Mouse (Mus musculus) lung, postnatal 0 days (tissue): Measurements from ENCODE around the gene Depp1. TPM values are rescaled to one million over a fixed set of nuclear protein-coding genes. Genes with fewer than 3 reads are reported as not detected.

Experiments used
- ATAC-seq: fragments of 200-750 bp; cut with Nextera tagmentation; 2 replicates; pipeline ENCODE4 v1.8.0; 2017; ENCODE audit warnings: moderate library complexity
- DNase-seq: peaks from one replicate; pipeline ENCODE4 v3.0.0-alpha.2; 2016; ENCODE audit warnings: low spot score
- H3K27ac ChIP-seq: fragments of 300-500 bp; sonication (generic); 2 replicates; pipeline ENCODE4 v1.5.1; 2014; ENCODE audit warnings: antibody characterized with exemption, mild to moderate bottlenecking, low read length, mixed read lengths
- H3K27me3 ChIP-seq: fragments of 300-500 bp; sonication (generic); replicated peaks from 2 replicates; pipeline ENCODE4 v1.6.1; 2014; ENCODE audit warnings: low read length, mixed read lengths; ENCODE audit not compliant: insufficient read depth
- H3K36me3 ChIP-seq: fragments of 300-500 bp; sonication (generic); 2 replicates; pipeline ENCODE4 v1.6.1; 2014; ENCODE audit warnings: low read length, mixed read lengths; ENCODE audit not compliant: insufficient read depth
- H3K4me1 ChIP-seq: fragments of 300-500 bp; sonication (generic); 2 replicates; pipeline ENCODE4 v1.6.1; 2014; ENCODE audit warnings: antibody characterized with exemption, low read depth, low read length, mixed read lengths; ENCODE audit not compliant: insufficient read depth
- H3K4me2 ChIP-seq: fragments of 300-500 bp; sonication (generic); replicated peaks from 2 replicates; pipeline ENCODE4 v1.6.1; 2014; ENCODE audit warnings: low read depth, mild to moderate bottlenecking, low read length, moderate library complexity, mixed read lengths
- H3K4me3 ChIP-seq: fragments of 300-500 bp; sonication (generic); 2 replicates; pipeline ENCODE4 v1.5.1; 2014; ENCODE audit warnings: low read depth, low read length
- H3K9ac ChIP-seq: fragments of 300-500 bp; sonication (generic); replicated peaks from 2 replicates; pipeline ENCODE4 v1.6.1; 2014; ENCODE audit warnings: low read depth, mild to moderate bottlenecking
- H3K9me3 ChIP-seq: fragments of 300-500 bp; sonication (generic); 2 replicates; pipeline ENCODE4 v1.6.1; 2016; ENCODE audit warnings: low read length, mixed read lengths
- CTCF ChIP-seq: IDR thresholded peaks from 2 replicates; pipeline ENCODE4 v1.5.1; 2016; ENCODE audit warnings: antibody characterized with exemption, mild to moderate bottlenecking
- EP300 ChIP-seq: IDR thresholded peaks from 2 replicates; pipeline ENCODE4 v1.6.1; 2016; ENCODE audit warnings: antibody characterized with exemption, mild to moderate bottlenecking, control low read depth
- WGBS: fragments of 180-500 bp; shearing (Covaris S2); extraction: QIAGEN DNeasy Blood & Tissue Kit; methylation state at CpG from one replicate; pipeline ENCODE4 v1.1.7; 2014; 5-methylcytosine and 5-hydroxymethylcytosine counted together
- polyA plus RNA-seq: library from polyadenylated mRNA; unstranded; fragments of >200 nt; fragmentation: Nextera tagmentation; extraction: Ambion mirVana; gene quantifications from 2 replicates; pipeline ENCODE4 v1.2.1, GENCODE M21; 2015

Gene Depp1
- polyA plus RNA-seq, 1 experiment from 2014 or later = 86.1 TPM

DNA sequence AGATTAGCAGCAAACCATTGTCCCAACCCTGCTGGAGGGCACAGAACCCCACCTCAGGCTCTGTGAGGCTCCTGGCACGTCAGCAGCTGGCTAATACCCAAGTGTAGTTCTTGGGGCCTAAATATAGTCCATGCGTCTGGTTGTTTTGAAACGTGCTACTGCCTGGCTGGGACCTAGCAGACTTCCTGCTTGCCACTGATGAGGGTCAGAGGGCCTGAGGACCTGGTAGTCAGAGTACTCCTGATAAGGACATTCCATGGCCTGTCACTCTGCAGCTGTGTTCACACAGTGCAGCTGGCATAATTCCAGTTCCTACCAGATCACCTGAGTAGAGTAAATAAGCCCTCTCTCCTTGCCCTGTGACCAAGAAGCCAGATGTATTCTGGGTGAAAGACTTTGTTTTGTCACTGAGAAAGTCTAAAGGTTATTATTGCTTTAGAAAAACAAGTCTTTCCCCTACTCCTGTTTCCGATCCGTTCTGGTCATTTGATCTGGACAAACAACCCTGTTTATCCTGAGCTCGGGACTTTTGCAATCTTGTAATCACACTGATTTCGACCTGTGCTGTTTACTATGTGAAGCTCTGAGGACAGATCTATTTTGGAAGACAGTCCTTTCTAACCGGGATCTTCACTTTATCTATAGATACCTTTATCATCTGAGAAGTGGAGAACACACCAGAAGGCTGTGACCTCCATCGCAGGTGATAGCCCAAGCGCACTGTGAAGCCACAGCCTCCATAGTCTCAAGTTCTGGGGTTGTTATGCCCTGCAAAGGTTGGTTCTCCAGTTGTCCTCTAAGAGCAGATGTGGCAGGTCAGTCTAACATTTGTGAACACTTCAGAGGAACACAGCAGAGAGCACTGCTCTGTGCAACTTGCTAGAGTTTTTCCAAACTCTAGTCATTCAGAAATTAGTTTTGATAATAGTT is 14.9 kb upstream of the Depp1 start:
- Histone ChIP-seq H3K4me3 (no peak overlapping the region), H3K36me3 (no peaks in the 10 kb centered on the region), H3K4me1 (peaks cover 22% of the 10 kb centered on the region; the same call in 1 of the 2 replicates), H3K27me3 (no peaks in the 10 kb centered on the region), H3K4me2 (no peak overlapping the region), H3K9me3 (no peaks in the 10 kb centered on the region), H3K9ac (0 out of 2 replicates have a peak overlapping the region, but pooled peaks have one; percentile 19), H3K27ac (peak overlapping the region; percentile 92)
- ATAC-seq = peak; percentile 97
- 28% methylated on average over 10 of the region's 10 CpGs for WGBS
- peak; percentile 96 for DNase-seq
- TF ChIP-seq CTCF (no peak), EP300 (peak; percentile 99)

DNA sequence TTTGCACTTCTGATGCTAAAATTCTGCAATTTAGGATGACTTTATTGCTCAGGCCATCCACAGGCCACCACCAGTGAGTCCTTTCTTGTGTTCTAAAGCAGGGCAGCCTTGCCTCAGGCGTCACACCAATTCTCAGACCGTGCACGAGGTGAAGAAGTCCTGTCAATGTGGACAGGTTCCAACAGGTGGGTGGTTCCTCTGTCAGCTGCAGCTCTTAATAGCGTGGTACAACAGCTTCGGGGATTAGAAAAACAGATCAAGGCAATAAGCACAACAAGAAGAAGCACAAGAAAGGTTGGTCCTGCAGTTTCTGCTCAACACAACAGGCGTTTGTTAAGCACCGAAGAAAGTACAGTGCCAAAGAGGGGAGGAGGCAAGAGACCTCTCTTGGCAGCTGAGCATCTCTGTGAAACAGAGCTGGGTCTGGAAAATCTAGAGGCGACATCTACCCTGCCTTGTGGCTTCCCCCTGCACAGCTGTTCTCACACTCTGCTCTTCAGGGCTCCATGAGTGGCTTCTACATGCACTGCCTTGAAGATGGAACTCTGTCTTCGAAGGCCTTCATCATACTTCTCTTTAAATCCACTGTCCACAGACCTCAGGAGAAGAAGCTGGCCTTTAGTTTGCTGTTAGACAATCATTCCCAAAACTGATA is 13.7 kb upstream of the Depp1 start:
- Histone ChIP-seq H3K9me3 (no peaks in the 10 kb centered on the region), H3K27ac (peak overlapping the region; percentile 92), H3K27me3 (no peaks in the 10 kb centered on the region), H3K4me1 (peaks cover 22% of the 10 kb centered on the region; the same call in 1 of the 2 replicates), H3K4me2 (no peak overlapping the region), H3K4me3 (no peak overlapping the region), H3K36me3 (no peaks in the 10 kb centered on the region), H3K9ac (no peak overlapping the region)
- TF ChIP-seq CTCF (no peak), EP300 (no peak)
- WGBS = 73% methylated on average over 9 of the region's 9 CpGs
- ATAC-seq (no peak), DNase-seq (no peak)

DNA sequence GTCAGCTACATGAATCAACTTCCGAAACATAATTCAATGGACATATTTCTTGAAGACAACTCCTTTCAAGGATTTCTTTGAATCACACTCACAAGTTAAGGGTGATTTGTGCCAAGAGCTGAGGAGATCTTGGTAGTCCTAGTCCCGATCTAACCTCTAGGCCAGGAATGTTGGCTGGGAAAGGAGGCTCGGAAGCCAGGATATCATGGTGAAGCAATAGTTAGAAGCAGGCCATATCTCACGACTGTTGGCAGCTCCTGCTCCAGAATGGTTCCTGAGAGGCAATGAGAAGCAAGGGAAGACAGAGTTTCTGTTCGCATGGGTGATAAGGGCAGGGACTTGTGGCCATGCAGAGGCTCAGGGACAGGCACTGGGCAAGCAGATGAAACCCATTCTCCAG is 12.9 kb upstream of the Depp1 start:
- H3K4me2 ChIP-seq = no peak overlapping the region
- H3K4me1 ChIP-seq = peaks cover 22% of the 10 kb centered on the region; the same call in 1 of the 2 replicates
- ATAC-seq = no peak
- no peak overlapping the region for H3K4me3 ChIP-seq
- no peak for TF ChIP-seq EP300
- no peak for TF ChIP-seq CTCF
- H3K9me3 ChIP-seq = no peaks in the 10 kb centered on the region
- peak; percentile 56 for DNase-seq
- no peaks in the 10 kb centered on the region for H3K27me3 ChIP-seq
- H3K9ac ChIP-seq = no peak overlapping the region
- no peak overlapping the region for H3K27ac ChIP-seq
- no peaks in the 10 kb centered on the region for H3K36me3 ChIP-seq
- 53% methylated on average over 5 of the region's 5 CpGs for WGBS

DNA sequence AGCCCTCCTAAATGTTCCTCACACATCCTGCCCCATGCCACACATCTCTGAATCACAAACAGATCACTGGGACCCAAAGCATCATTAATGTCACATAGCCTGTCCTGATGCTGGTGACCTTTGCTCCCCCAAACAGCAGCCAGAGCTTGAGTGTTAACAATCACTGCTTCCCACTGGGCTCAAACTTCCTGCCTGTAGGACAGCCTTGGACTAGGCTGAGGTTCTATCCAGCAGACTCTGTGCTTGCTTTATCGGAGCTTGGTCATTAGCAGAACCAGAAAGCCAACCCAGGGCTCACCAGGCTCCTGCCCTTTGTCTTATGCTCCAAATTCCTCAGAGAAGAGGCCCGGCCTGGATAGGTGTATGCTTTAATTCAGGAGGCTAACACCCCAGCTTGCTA is 11.5 kb upstream of the Depp1 start:
- peak overlapping the region; percentile 82 for H3K27ac ChIP-seq
- H3K4me3 ChIP-seq = no peak overlapping the region
- H3K4me2 ChIP-seq = no peak overlapping the region
- 79% methylated on average over 2 of the region's 2 CpGs for WGBS
- no peak for ATAC-seq
- H3K4me1 ChIP-seq = peaks cover 22% of the 10 kb centered on the region; the same call in 1 of the 2 replicates
- no peaks in the 10 kb centered on the region for H3K9me3 ChIP-seq
- TF ChIP-seq EP300 (no peak), CTCF (no peak)
- no peaks in the 10 kb centered on the region for H3K36me3 ChIP-seq
- no peak overlapping the region for H3K9ac ChIP-seq
- DNase-seq = no peak
- H3K27me3 ChIP-seq = no peaks in the 10 kb centered on the region

DNA sequence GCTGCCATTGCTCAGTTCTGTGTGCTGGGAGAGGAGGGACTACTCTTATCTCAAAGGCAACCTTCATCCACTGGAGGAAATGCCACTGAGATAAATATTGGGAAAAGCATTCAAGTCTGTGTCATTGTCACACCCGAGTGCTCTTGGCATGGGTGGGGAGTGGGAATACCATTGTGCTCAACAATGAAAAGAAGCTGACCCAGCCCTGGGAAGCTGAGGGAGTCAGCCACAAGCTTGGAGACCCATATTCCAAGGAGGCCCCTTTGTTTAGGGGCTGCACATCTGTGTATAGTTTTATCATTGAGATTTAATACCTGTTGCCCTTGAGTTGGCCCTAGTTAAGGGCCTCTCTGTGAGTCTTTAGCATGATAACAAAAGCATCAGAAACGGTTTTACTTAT is 10.7 kb upstream of the Depp1 start:
- peak; percentile 17 for ATAC-seq
- no peaks in the 10 kb centered on the region for H3K9me3 ChIP-seq
- peaks cover 18% of the 10 kb centered on the region; the same call in 1 of the 2 replicates for H3K4me1 ChIP-seq
- H3K9ac ChIP-seq = no peak overlapping the region
- TF ChIP-seq EP300 (peak; percentile 96), CTCF (0 out of 2 replicates have a peak, but pooled peaks have one; percentile 15)
- H3K4me2 ChIP-seq = no peak overlapping the region
- H3K27me3 ChIP-seq = no peaks in the 10 kb centered on the region
- H3K27ac ChIP-seq = peak overlapping the region; percentile 82
- peak; percentile 68 for DNase-seq
- WGBS = 34% methylated on average over 2 of the region's 2 CpGs
- H3K36me3 ChIP-seq = no peaks in the 10 kb centered on the region
- no peak overlapping the region for H3K4me3 ChIP-seq

DNA sequence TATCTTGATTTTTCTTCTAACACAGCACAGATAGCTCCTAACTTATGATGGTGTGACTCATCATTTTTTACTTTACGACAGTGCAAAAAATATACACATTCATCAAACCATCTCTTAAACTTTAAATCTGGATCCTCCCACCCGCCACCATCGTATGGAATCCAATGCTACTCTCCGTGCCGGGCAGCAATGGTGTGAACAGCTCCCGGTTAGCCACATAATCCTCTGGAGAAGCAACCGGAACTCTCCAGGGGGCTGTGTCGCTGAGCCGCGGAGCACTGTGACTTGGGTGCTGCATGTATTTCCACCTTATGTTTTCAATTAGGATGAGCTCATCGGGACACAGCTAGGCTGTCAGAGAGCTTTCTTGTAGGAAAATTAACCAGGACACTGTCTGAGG is 7.5 kb upstream of the Depp1 start:
- Histone ChIP-seq H3K27ac (peak overlapping the region; percentile 61; the same call in 1 of the 2 replicates), H3K9ac (no peak overlapping the region), H3K27me3 (no peaks in the 10 kb centered on the region), H3K9me3 (no peaks in the 10 kb centered on the region), H3K36me3 (no peaks in the 10 kb centered on the region), H3K4me2 (no peak overlapping the region), H3K4me1 (peaks cover 12% of the 10 kb centered on the region; the same call in 1 of the 2 replicates), H3K4me3 (no peak overlapping the region)
- DNase-seq (no peak), ATAC-seq (no peak)
- 81% methylated on average over 11 of the region's 11 CpGs for WGBS
- no peak for TF ChIP-seq EP300
- TF ChIP-seq CTCF = no peak
